Mouse (Mus musculus) kidney, adult 2 months (tissue): Measurements from ENCODE around the gene Fgd4.

Experiments used
- CTCF ChIP-seq: fragments of 200-500 bp; conservative IDR thresholded peaks from 2 replicates; pipeline ENCODE4 v1.5.1; 2011; ENCODE audit warnings: low read depth, mild to moderate bottlenecking, control low read depth, low read length, moderate library complexity, mixed read lengths; ENCODE audit not compliant: insufficient read depth, insufficient read length
- POLR2A ChIP-seq: fragments of 200-500 bp; IDR thresholded peaks from one replicate; pipeline ENCODE4 v1.6.1; 2011; ENCODE audit warnings: low read depth, low read length, control low read depth

DNA sequence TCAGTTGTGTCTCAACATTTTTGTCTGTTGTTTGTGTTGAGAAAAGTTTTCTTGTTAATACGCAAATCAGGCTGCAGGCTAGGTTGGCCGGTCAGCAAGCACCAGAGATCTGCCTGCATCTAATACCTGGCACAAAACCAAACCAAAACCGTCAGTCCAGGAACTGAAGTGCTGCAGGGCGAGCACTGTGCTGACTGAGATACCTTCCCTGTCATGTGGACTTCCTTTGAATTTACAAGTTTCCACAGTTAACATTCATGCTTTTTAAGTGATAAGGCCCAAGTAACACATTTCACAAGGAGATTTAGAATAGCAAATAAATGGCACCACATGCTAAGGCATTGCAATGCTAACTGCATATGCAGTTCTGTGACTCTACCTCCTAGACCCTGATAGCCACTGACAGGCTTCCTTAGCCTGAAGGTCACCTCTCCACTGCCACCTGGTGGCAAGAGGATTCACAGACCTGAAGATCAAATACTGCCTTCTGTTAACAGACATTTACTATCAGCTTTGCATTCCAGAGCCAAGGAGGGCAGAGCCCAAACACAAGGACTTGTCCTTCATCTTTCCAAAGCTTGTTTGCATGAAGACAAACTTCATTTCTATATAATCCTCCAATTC lies 15.8 kb downstream of the Fgd4 start:
- TF ChIP-seq POLR2A (no peak), CTCF (peak; percentile 91)
